Mouse (Mus musculus) spleen, adult 2 months (tissue): ENCODE data around the gene Atxn7l3.

Experiments used
- CTCF ChIP-seq: fragments of 200-500 bp; IDR thresholded peaks from 2 replicates; pipeline ENCODE4 v1.5.1; 2011; ENCODE audit warnings: mild to moderate bottlenecking, inconsistent platforms; ENCODE audit not compliant: insufficient read depth, insufficient read length, insufficient replicate concordance; ENCODE audit errors: extremely low read depth
- POLR2A ChIP-seq: fragments of 200-500 bp; IDR thresholded peaks from 2 replicates; pipeline ENCODE4 v1.6.1; 2011; ENCODE audit warnings: low read depth, low read length, inconsistent platforms

GRCm38 (mm10) chr11:102241246-102241645 is 55.2 kb downstream of the Atxn7l3 start:
- no peak for TF ChIP-seq CTCF
- TF ChIP-seq POLR2A: no peak
